Mouse (Mus musculus): Measurements from ENCODE around the gene Tshr. TPM values are rescaled to one million over a fixed set of nuclear protein-coding genes. Genes with fewer than 3 reads are reported as not detected.

Tshr gene
- polyA plus RNA-seq, 1 experiment, result 1.4 TPM

- H3K4me3 ChIP-seq (ENCODE audit: insufficient read depth, low read depth, low read length), result no peak overlapping the region
- TF ChIP-seq CTCF (conservative IDR thresholded peaks at IDR 0.05; ENCODE audit: insufficient read depth, insufficient read length, low read depth, low read length) (no peak), POLR2A (IDR thresholded peaks at IDR 0.05; ENCODE audit: low read depth, low read length) (no peak)
- DNase-seq, result peak; percentile 15
- H3K27me3 ChIP-seq (replicated peaks; ENCODE audit: control insufficient read depth, insufficient read depth, low read length), result no peaks in the 10 kb centered on the region
- H3K4me1 ChIP-seq (ENCODE audit: control insufficient read depth, insufficient read depth, low read length), result no peaks in the 10 kb centered on the region
- H3K36me3 ChIP-seq (ENCODE audit: control insufficient read depth, insufficient read depth, low read length), result no peaks in the 10 kb centered on the region
- H3K27ac ChIP-seq (ENCODE audit: insufficient read depth, low read depth, low read length), result no peak overlapping the region
- 68% methylated on average over 4 of the region's 4 CpGs for WGBS
Observed at GRCm38 (mm10) chr12:91410306-91410705, 25.9 kb downstream of the Tshr start.

DNA sequence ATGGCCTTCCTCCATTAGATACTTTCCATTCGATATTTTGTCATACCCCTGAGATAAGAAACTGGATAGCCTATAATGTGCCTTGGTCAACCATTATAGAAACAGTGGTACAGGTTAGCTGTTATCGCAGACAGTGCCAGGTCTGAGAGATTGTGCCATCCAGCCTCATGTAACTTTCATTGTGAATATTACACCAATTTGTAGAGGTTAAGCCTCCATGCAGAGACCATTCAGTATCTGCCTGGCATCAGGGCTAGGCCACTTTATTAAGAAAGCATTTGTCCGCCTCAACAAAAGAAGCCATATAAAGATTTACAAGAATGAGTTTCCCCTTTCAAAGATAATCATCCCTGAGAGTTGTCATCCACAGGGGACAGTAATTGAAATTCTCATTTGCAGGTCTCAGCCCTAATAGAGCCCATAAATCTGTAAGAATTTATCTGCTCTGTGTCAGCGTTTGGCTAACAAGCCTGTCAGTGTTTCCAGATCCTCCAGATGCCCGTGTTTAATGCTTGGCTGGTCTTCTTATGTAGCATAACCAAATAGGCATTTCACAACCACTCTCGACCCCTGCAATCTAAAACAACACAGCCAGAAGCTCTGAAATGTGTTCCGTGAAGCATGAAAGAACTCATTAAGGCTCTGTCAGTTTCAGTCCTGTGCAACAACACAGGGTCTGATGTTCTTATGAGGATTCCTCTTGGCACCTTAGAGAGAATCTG is 28.3 kb downstream of the Tshr start:
- H3K27ac ChIP-seq (ENCODE audit: insufficient read depth, low read depth, low read length), result no peak overlapping the region
- no peaks in the 10 kb centered on the region for H3K4me1 ChIP-seq (ENCODE audit: control insufficient read depth, insufficient read depth, low read length)
- no peak overlapping the region for H3K4me3 ChIP-seq (ENCODE audit: insufficient read depth, low read depth, low read length)
- whole genome bisulfite sequencing, result 40% methylated on average over 7 of the region's 7 CpGs
- no peaks in the 10 kb centered on the region for H3K27me3 ChIP-seq (replicated peaks; ENCODE audit: control insufficient read depth, insufficient read depth, low read length)
- no peak for TF ChIP-seq CTCF (conservative IDR thresholded peaks at IDR 0.05; ENCODE audit: insufficient read depth, insufficient read length, low read depth, low read length)
- TF ChIP-seq POLR2A (IDR thresholded peaks at IDR 0.05; ENCODE audit: low read depth, low read length), result no peak
- H3K36me3 ChIP-seq (ENCODE audit: control insufficient read depth, insufficient read depth, low read length), result no peaks in the 10 kb centered on the region
- DNase-seq, result peak; percentile 17

GRCm38 (mm10) chr12:91415112-91415511 is 30.7 kb downstream of the Tshr start:
- Histone ChIP-seq H3K36me3 (ENCODE audit: control insufficient read depth, insufficient read depth, low read length) (no peaks in the 10 kb centered on the region), H3K4me3 (ENCODE audit: insufficient read depth, low read depth, low read length) (no peak overlapping the region), H3K27me3 (replicated peaks; ENCODE audit: control insufficient read depth, insufficient read depth, low read length) (no peaks in the 10 kb centered on the region), H3K4me1 (ENCODE audit: control insufficient read depth, insufficient read depth, low read length) (no peaks in the 10 kb centered on the region), H3K27ac (ENCODE audit: insufficient read depth, low read depth, low read length) (no peak overlapping the region)
- DNase-seq, result no peak
- 69% methylated on average over 6 of the region's 6 CpGs for WGBS
- no peak for TF ChIP-seq CTCF (conservative IDR thresholded peaks at IDR 0.05; ENCODE audit: insufficient read depth, insufficient read length, low read depth, low read length)

- no peak overlapping the region for H3K27ac ChIP-seq (ENCODE audit: insufficient read depth, low read depth, low read length)
- WGBS, result 66% methylated on average over 7 of the region's 7 CpGs
Observed at GRCm38 (mm10) chr12:91416828-91417227, 32.5 kb downstream of the Tshr start.

DNA sequence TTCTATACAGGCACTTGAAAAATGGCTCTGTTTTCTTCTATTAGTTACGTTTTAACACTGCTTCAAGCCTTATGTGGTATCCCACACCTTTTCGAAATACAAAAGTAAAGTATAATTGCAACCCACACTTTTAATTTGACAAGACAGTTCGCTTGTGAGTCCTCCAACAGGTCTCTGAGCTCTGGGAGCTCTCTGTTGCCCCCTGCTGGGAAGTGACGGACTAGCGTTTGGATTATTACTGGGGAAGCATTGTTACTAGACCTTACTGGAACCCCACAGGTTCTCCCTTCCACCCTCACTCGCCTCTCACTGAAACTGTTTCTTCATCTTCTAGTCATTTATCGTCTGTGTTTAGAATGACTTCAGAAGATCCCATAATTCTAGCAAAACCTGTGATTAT is 34.4 kb downstream of the Tshr start:
- Histone ChIP-seq H3K27me3 (replicated peaks; ENCODE audit: control insufficient read depth, insufficient read depth, low read length) (no peaks in the 10 kb centered on the region), H3K36me3 (ENCODE audit: control insufficient read depth, insufficient read depth, low read length) (no peaks in the 10 kb centered on the region), H3K27ac (ENCODE audit: insufficient read depth, low read depth, low read length) (no peak overlapping the region), H3K4me1 (ENCODE audit: control insufficient read depth, insufficient read depth, low read length) (no peaks in the 10 kb centered on the region), H3K4me3 (ENCODE audit: insufficient read depth, low read depth, low read length) (no peak overlapping the region)
- TF ChIP-seq POLR2A (IDR thresholded peaks at IDR 0.05; ENCODE audit: low read depth, low read length), result no peak
- TF ChIP-seq CTCF (conservative IDR thresholded peaks at IDR 0.05; ENCODE audit: insufficient read depth, insufficient read length, low read depth, low read length), result peak; percentile 68
- DNase-seq, result peak; percentile 69
- 45% methylated on average over 7 of the region's 7 CpGs for WGBS

More at GRCm38 (mm10) chr12:91416828-91417227, 32.5 kb downstream of the Tshr start:
- Histone ChIP-seq H3K4me1 (ENCODE audit: control insufficient read depth, insufficient read depth, low read length) (no peaks in the 10 kb centered on the region), H3K27me3 (replicated peaks; ENCODE audit: control insufficient read depth, insufficient read depth, low read length) (no peaks in the 10 kb centered on the region), H3K4me3 (ENCODE audit: insufficient read depth, low read depth, low read length) (no peak overlapping the region), H3K36me3 (ENCODE audit: control insufficient read depth, insufficient read depth, low read length) (no peaks in the 10 kb centered on the region)
- peak; percentile 34 for DNase-seq
- no peak for TF ChIP-seq POLR2A (IDR thresholded peaks at IDR 0.05; ENCODE audit: low read depth, low read length)

GRCm38 (mm10) chr12:91421272-91421671 is 36.9 kb downstream of the Tshr start:
- 39% methylated on average over 9 of the region's 9 CpGs for WGBS
- Histone ChIP-seq H3K4me1 (ENCODE audit: control insufficient read depth, insufficient read depth, low read length) (no peaks in the 10 kb centered on the region), H3K36me3 (ENCODE audit: control insufficient read depth, insufficient read depth, low read length) (no peaks in the 10 kb centered on the region), H3K4me3 (ENCODE audit: insufficient read depth, low read depth, low read length) (no peak overlapping the region), H3K27me3 (replicated peaks; ENCODE audit: control insufficient read depth, insufficient read depth, low read length) (no peaks in the 10 kb centered on the region), H3K27ac (ENCODE audit: insufficient read depth, low read depth, low read length) (no peak overlapping the region)
- no peak for DNase-seq
- TF ChIP-seq POLR2A (IDR thresholded peaks at IDR 0.05; ENCODE audit: low read depth, low read length), result no peak
- no peak for TF ChIP-seq CTCF (conservative IDR thresholded peaks at IDR 0.05; ENCODE audit: insufficient read depth, insufficient read length, low read depth, low read length)

DNA sequence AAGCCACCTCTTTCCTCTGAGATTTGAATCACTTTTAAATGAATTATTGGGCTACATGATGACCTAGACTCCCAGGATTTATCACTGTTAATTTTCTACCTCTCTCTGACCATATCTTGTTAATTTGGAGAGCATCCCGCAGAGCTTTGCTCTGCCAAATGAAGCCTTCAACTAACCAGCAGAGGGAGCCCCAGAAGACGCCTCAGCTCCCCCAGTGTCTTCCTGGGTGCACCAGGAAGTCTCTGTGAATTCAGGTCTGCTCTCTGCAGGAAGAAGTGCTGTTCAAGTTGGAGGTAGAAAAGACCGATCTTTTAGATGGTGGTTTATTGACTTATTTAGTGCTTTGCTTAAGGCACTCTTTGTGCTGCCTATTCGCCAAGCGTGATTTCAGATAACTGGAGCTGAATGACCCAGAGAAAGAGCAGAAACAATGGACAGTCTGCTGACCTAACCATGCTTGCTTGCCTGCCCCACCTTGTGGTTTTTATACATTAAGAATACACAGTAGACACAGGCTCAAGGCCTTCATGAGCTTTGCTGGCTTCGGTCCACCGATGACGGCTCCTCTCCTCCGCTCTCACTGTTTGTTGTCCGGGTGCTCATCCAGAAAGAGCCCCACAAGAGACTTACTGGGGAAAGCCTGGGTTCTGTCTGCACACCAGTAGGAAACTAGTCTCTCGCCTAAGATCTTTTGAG is 38.9 kb downstream of the Tshr start:
- Histone ChIP-seq H3K27me3 (replicated peaks; ENCODE audit: control insufficient read depth, insufficient read depth, low read length) (no peaks in the 10 kb centered on the region), H3K27ac (ENCODE audit: insufficient read depth, low read depth, low read length) (no peak overlapping the region), H3K36me3 (ENCODE audit: control insufficient read depth, insufficient read depth, low read length) (no peaks in the 10 kb centered on the region), H3K4me3 (ENCODE audit: insufficient read depth, low read depth, low read length) (no peak overlapping the region), H3K4me1 (ENCODE audit: control insufficient read depth, insufficient read depth, low read length) (no peaks in the 10 kb centered on the region)
- whole genome bisulfite sequencing, result 41% methylated on average over 11 of the region's 11 CpGs
- peak; percentile 45 for DNase-seq
- TF ChIP-seq POLR2A (IDR thresholded peaks at IDR 0.05; ENCODE audit: low read depth, low read length) (no peak), CTCF (conservative IDR thresholded peaks at IDR 0.05; ENCODE audit: insufficient read depth, insufficient read length, low read depth, low read length) (peak; percentile 63)

All from kidney, adult 2 months (tissue).